In the genomic region with DNA sequence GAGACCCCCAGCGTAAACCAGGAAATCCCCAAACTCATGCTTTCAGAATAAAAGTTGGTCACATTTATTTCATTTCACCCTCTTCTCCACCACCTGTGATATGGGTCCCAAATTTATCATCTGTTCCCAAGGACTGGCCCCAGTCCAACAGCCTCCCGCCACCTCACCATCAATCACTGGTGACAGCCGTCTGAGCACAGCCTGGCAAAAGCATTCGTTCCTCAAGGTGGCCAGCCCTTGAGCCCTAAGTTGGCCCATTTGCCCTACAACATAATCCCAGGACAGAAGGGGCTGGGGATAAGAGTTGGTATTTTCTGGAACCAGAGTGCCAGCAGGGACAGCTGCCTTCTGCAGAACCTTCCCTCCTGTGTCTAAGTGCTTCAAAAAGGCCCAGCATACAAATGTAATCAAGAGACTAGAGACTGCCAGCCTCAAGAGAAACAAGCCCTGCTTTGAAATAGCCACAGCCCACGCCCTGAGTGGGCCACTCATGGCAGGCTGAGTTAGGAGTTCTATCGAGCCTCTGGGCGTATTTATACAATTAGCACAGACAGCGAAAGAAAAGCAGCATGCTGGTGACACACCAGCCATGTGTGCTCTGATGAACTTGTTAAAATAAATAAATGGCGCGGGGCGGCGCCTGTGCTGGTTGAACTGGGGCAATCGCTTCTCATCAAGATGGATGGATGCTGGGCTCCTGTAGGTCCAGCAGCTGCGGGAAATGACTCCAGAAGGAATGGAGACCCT, we compare ENCODE assay signal across 12 mouse cellular contexts.
DNase-seq lines count a peak whose midpoint lies in the region; ATAC-seq and TF ChIP-seq lines count a peak whose summit lies in the region.
"Had no signal": no experiment of that assay in that cellular context is flagged by ENCODE, and none has a peak within 500 bp of the region (broad histone marks: within the 10 kb centered on the region; RNA-seq: fewer than 3 reads in every experiment).

No protein-coding gene starts in this region.

- H3K27me3 ChIP-seq in heart, adult 2 months (ENCODE audit: control insufficient read depth, insufficient read depth, low read length): no peaks in the 10 kb centered on the region

- H3K4me3 ChIP-seq in heart, adult 2 months: no peak overlapping the region
- H3K4me3 ChIP-seq: forebrain, embryonic 13.5 days; hindbrain, embryonic 15.5 days; left cerebral cortex, adult 2 months had no signal

- intact Hi-C loops in heart, adult 2 months (cut with DNase I): no loop called here

- ATAC-seq in frontal cortex, adult (ENCODE audit: low TSS enrichment): peak; percentile 90
- no peak for ATAC-seq in erythroblast, adult 5-6 weeks (replicated peaks; ENCODE audit: low FRiP score, poor library complexity, severe bottlenecking)
- ATAC-seq: forebrain, embryonic 13.5 days had no signal

- H3K4me1 ChIP-seq in heart, adult 2 months (ENCODE audit: control insufficient read depth, insufficient read depth, low read length): peaks cover 1% of the 10 kb centered on the region; the same call in 1 of the 2 replicates

- H3K36me3 ChIP-seq in heart, adult 2 months (ENCODE audit: control insufficient read depth, insufficient read depth, low read length): no peaks in the 10 kb centered on the region
- H3K36me3 ChIP-seq: hindbrain, embryonic 15.5 days had no signal

- WGBS in heart, adult 2 months: 76% methylated on average over 14 of the region's 14 CpGs

- TF ChIP-seq POLR2A in heart, adult 2 months (IDR thresholded peaks at IDR 0.05; ENCODE audit: insufficient read depth, low read depth, low read length): no peak

- no peak overlapping the region for H3K9ac ChIP-seq in heart, adult 2 months (ENCODE audit: low read depth, low read length)
- H3K9ac ChIP-seq: forebrain, embryonic 13.5 days; hindbrain, embryonic 15.5 days had no signal

- no peak for TF ChIP-seq EP300 in heart, adult 2 months (IDR thresholded peaks at IDR 0.05; ENCODE audit: insufficient read depth, low read depth, low read length)

- TF ChIP-seq CTCF in heart, adult 2 months (IDR thresholded peaks at IDR 0.05): no peak

- no peaks in the 10 kb centered on the region for H3K79me2 ChIP-seq in heart, adult 2 months (replicated peaks; ENCODE audit: control insufficient read depth, insufficient read depth, low read length)

- no peak overlapping the region for H3K27ac ChIP-seq in heart, adult 2 months
- H3K27ac ChIP-seq: forebrain, embryonic 13.5 days; hindbrain, embryonic 15.5 days; left cerebral cortex, adult 2 months had no signal

- DNase-seq in frontal cortex, postnatal 14 days (ENCODE audit: low spot score in 2 of 2): no peak
- DNase-seq in right cerebral cortex, adult 2 months (ENCODE audit: low spot score in 2 of 2): peak; percentile 44 to 50
- DNase-seq in right cerebral cortex, postnatal 4 days: no peak
- peak; percentile 23 to 40 for DNase-seq in layer of hippocampus, postnatal 10 days (ENCODE audit: low spot score in 2 of 2)
- no peak for DNase-seq in heart, adult 2 months
- no peak for DNase-seq in ovary, postnatal 36 days (ENCODE audit: low spot score)
- DNase-seq: cerebellum, adult 9-10 months had no signal

Comparison
In these comparisons a context has a peak if more than half of its experiments do, and no peak if none do; other contexts are left out.
1. DNase-seq: peak in right cerebral cortex, adult 2 months (2 of 2) and layer of hippocampus, postnatal 10 days (2 of 2); none in frontal cortex, postnatal 14 days (0 of 2), right cerebral cortex, postnatal 4 days (single experiment), heart, adult 2 months (0 of 2) and ovary, postnatal 36 days (single experiment).